Mouse (Mus musculus): ENCODE measurements around the gene Gm20696.
A peak's percentile ranks its signal among the peaks of the same experiment; 100 is the strongest.

Gm20696 gene

DNA sequence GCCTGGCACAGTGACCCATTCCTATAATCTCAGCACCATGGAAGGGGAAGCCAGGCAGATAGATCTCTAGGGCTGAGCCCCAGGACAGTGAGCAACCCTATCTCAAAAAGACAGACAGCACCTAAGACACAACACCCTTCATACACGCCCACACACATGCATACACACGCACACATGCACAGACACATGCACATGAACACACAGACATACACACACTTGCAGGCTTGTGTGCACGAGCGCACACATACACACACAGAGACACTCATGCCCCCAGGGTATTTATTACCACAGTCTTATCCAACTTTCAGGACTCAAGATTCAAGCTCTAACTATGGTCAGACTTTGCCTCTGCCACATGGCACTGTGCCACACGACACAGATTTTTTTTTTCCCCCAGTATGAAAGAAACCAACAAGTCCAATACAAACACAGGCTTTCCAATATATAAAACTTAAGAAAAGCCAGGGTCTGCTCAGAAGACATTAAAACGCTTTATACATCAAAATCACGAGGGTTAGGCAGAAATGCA, 182.3 kb downstream of the Gm20696 start:
- DNase-seq (ENCODE audit: low spot score): no peak

DNA sequence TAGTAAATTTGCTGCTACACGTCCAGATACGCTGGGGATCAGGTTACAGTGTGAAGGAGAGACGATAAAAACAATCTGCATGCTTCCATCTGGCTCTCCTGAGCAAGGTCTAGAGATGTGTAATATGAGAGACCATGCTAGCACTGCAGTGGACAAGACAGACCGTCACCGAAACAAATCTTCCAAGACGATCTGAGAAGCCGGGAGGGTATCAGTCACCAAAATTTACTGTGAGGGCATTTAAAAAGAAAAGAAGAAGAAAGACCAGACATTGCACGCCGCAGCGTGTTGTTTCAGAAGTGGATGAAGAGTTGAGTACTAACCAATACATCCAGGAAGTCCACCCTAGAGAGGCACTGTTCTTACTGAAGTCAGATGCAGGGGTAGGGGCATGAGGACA, 183.0 kb downstream of the Gm20696 start:
- DNase-seq (ENCODE audit: low spot score): no peak

GRCm38 (mm10) chr6:99481568-99481967, 185.0 kb downstream of the Gm20696 start:
- no peak for DNase-seq (ENCODE audit: low spot score)

DNA sequence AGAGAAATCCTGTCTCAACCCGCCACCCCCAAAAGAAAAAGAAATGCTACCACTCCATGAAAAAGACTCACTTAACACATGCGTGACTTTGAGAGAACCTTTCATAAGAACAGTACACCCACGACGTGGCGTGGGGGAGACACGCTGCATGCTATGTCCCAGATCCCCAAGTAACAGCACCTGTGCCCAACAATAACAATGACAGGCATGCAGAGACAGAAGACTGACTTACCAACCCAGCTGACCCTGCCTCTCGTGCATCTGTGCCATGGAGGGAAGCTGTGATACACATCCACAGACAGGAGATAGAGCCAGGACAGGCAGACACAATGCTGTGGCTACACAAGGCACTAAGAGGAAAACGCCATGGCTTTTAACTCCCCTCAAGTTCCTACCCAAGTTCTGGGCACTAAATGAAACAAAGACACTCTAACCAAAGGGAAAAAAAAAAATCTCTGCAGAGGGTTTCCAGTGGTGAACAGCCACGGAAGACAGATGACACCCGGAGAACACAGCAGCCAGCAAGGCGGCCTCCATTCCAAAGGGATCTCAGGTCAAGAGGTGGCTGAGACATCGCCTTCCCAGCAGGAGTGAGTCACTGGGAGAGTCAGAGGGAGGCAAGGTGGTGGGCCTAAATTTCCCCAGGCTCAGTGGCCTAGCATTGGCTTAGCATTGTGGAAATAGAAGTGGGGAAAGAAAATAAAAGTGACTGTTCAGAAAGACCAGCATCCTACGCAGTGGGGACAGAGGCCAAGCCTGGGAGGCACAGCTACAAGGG, 187.5 kb downstream of the Gm20696 start:
- DNase-seq (ENCODE audit: low spot score): no peak

GRCm38 (mm10) chr6:99475040-99475439, 191.6 kb downstream of the Gm20696 start:
- no peak for DNase-seq (ENCODE audit: low spot score)

DNA sequence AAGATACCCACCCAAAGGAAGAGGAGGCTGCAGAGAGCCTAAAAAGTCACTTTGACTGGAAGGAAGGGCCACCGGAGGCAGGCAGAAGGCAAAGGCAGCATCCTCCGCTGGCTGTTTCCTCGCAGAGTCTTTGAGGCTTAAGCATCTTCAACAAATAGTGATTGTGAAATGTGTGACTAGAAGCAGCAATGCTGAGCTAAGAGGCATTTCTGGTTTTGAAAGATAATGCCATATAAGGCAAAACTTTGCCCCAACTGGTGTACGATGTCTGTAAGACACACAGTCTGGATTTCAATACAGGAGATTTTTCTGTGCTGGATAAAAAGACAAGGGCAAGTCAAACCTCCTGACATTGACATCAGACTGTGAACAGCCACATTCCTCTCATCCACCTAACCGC, 195.7 kb downstream of the Gm20696 start:
- DNase-seq (ENCODE audit: low spot score): no peak

DNA sequence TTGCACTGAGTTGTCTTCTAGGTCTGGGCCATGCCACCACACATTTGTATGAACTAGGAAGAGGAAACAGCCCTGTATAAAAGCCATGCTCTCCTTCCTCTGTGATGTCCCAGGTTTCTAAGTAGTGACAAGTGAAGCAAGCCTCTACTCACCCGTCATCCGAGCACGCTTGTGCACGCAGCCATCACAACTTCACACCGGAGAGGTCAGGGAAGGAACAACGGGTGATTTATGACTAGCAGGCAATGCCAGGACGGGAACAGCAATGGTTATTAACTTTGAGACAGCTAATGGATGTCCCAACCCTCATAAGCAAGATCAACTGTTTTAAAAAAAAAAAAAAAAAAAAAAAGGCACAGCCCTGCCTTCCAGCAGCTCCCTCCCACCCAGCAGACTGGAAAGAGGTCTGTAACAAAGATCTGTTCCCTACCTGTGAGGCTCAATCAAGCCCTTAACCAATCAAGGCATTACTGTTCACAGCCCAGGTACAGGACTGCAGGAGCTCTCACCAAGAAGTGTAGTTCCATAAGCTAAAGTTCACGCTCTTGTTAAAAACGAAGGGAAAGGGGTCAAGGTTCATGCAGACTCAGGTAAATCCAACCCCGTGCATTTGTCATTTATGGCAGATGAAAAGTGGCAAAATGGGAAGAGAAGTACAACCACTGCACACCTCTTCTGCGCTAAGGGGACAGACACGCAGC, 197.3 kb downstream of the Gm20696 start:
- no peak for DNase-seq (ENCODE audit: low spot score)

DNA sequence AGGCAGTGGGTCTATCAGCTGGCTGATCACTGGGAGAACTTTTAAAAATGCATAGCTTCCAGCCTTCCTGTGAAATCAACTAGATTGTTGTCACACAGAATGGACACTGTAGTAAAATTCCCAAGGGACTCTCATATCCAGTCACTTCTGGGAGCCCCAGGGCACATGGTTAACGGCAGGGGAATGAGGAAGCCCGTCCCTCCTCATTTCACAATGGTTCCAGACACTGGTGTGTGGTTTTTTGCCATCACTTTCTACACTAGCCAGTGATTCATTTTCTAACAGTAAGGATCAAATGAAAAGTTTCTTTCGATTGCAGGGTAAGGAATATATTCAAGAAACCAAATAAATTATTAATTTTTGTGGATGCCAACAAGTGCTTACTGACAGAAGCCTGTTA, 198.8 kb downstream of the Gm20696 start:
- DNase-seq (ENCODE audit: low spot score): no peak

- DNase-seq (ENCODE audit: low spot score): no peak
These were observed 199.5 kb downstream of the Gm20696 start for GRCm38 (mm10) chr6:99467109-99467508.

- no peak for DNase-seq (ENCODE audit: low spot score)
These were observed 200.2 kb downstream of the Gm20696 start for GRCm38 (mm10) chr6:99466354-99466753.

GRCm38 (mm10) chr6:99464449-99464848, 202.1 kb downstream of the Gm20696 start:
- DNase-seq (ENCODE audit: low spot score): no peak

GRCm38 (mm10) chr6:99463906-99464305, 202.7 kb downstream of the Gm20696 start:
- no peak for DNase-seq (ENCODE audit: low spot score)

- no peak for DNase-seq (ENCODE audit: low spot score)
These were observed 207.8 kb downstream of the Gm20696 start for GRCm38 (mm10) chr6:99458775-99459174.

GRCm38 (mm10) chr6:99453763-99454520, 212.7 kb downstream of the Gm20696 start:
- no peak for DNase-seq (ENCODE audit: low spot score)

- DNase-seq (ENCODE audit: low spot score): peak; percentile 27
These were observed 213.9 kb downstream of the Gm20696 start for GRCm38 (mm10) chr6:99452638-99453185.

DNA sequence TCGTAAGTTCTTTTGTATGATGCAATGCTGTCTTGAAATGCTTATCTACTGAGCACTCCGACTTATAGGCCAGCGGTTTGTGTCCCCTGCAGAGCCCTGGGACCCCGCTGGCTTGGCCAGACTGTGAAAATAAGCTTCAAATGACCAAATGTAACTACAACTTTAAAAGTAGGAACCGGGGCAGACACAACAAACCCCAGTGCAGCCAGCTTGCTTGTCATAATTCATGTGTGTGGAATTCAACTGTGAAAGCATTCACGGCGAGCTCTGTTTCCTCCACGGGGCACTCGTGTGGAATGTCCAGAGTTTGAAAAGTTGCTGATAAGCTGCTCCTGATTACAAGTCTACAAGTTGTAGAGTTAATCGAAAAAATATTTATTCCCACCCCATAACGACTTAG, 215.1 kb downstream of the Gm20696 start:
- no peak for DNase-seq (ENCODE audit: low spot score)

- no peak for DNase-seq (ENCODE audit: low spot score)
These were observed 219.2 kb downstream of the Gm20696 start for GRCm38 (mm10) chr6:99447447-99447846.

DNA sequence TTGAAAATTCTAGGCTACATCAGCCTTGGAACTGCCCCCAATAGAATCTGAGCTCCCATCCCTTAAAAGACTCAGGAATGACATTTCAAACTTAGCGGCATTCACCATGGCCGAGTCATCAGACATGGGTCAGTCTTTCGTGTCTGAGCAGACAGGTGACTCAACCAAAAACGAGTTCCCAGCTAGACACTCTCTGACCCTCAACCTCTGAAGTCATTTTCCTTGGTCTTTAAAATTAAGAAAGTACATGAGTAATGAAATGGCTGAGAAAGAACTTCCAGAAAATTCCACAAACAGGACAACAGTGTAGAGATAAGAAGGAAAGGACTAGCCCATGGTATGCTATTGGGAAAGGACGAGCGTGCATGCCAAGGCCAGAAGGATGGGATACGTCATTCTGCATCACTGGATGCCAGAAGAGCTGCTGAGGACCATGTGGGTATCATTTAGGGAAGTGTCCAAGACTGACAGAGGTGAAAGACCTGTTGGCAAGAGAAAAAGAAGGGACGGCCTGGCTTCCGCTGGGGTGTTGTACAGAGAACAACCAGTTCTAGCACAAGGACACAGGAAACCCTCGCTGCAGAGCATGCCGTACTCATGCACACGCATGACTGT, 219.7 kb downstream of the Gm20696 start:
- DNase-seq (ENCODE audit: low spot score): no peak

- no peak for DNase-seq (ENCODE audit: low spot score)
These were observed 223.1 kb downstream of the Gm20696 start for GRCm38 (mm10) chr6:99443460-99443859.

GRCm38 (mm10) chr6:99441100-99441499, 225.5 kb downstream of the Gm20696 start:
- DNase-seq (ENCODE audit: low spot score): no peak

DNA sequence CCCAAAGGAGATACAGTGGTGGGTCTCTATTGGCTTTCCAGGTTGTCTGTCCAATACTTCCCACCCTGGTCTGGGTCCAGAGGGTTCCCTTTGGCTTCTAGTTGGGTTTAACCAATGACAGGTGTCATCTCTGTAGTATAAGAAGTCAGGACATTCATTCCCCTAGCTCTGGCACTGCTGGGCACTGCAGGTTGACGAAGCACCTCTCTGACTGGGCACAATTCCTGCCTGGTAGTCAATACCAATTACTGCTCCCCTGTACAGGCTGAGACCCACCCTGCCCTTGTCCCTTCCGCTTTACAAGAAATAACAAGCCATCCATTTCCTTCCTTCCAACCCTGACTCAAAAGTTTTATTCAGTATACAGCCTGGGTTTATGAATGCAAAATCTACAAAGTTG, 226.0 kb downstream of the Gm20696 start:
- no peak for DNase-seq (ENCODE audit: low spot score)

- DNase-seq (ENCODE audit: low spot score): no peak
These were observed 226.7 kb downstream of the Gm20696 start for GRCm38 (mm10) chr6:99439878-99440361.

Measured in lung, postnatal 25 days (tissue).